ENCODE assay signal across 16 mouse cellular contexts in the genomic region with DNA sequence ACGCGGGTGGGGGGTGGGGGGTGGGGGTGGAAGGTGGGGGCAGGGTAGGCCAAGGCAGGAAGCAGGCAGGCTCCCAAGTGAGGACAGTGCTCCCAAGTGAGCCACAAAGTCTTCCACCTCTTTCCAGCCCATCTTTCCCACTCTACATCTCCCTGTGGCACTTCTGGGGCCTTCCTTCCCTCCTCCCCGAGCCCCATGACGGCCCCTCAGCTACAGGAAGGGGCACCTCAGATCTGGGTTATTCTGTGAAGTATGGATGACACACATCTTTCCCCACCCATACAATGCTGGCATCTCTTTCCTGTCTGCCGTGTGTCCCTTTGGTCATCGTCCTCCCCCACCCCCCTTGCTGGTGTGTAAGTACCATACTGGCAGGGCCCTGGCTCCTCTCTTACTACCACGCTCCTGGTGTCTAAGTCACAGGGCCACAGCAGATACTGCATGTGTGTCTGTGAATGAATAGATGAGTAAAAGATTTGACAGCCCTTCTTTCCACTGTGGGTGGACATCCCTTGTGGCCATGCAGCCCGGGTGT. TPM values are rescaled to one million over a fixed set of nuclear protein-coding genes. Genes with fewer than 3 reads are reported as not detected.
A peak's percentile ranks its signal among the peaks of the same experiment; 100 is the strongest.
DNase-seq lines count a peak whose midpoint lies in the region; ATAC-seq and TF ChIP-seq lines count a peak whose summit lies in the region.
"Had no signal": no experiment of that assay in that cellular context is flagged by ENCODE, and none has a peak within 500 bp of the region (broad histone marks: within the 10 kb centered on the region; RNA-seq: fewer than 3 reads in every experiment).

No protein-coding gene starts in this region.

- peak overlapping the region; percentile 3; the same call in 1 of the 2 replicates for H3K4me2 ChIP-seq in heart, postnatal 0 days (ENCODE audit: low read depth, low read length)
- peak overlapping the region; percentile 40 for H3K4me2 ChIP-seq in liver, postnatal 0 days (ENCODE audit: low read depth, low read length)
- H3K4me2 ChIP-seq: limb, embryonic 13.5 days had no signal

- no peaks in the 10 kb centered on the region for H3K9me3 ChIP-seq in heart, postnatal 0 days (replicated peaks; ENCODE audit: control insufficient read depth, low read length)
- H3K9me3 ChIP-seq in megakaryocyte, embryonic 14.5 days, result peaks cover 18% of the 10 kb centered on the region
- H3K9me3 ChIP-seq in liver, postnatal 0 days (ENCODE audit: low read length), result no peaks in the 10 kb centered on the region
- H3K9me3 ChIP-seq: limb, embryonic 13.5 days had no signal

- no peak overlapping the region for H3K4me3 ChIP-seq in heart, postnatal 0 days (ENCODE audit: low read depth, low read length)
- peak overlapping the region; percentile 78 for H3K4me3 ChIP-seq in megakaryocyte, embryonic 14.5 days (replicated peaks)
- no peak overlapping the region for H3K4me3 ChIP-seq in brown adipose tissue, adult 24 weeks (ENCODE audit: insufficient read depth, low read depth, low read length)
- H3K4me3 ChIP-seq in liver, postnatal 0 days (ENCODE audit: low read depth, low read length), result no peak overlapping the region
- H3K4me3 ChIP-seq: limb, embryonic 13.5 days; myocyte had no signal

- TF ChIP-seq CTCF in heart, postnatal 0 days (IDR thresholded peaks at IDR 0.05; ENCODE audit: low read depth), result no peak
- TF ChIP-seq CTCF in liver, postnatal 0 days (IDR thresholded peaks at IDR 0.05; ENCODE audit: low read depth), result no peak

- H3K27ac ChIP-seq in heart, postnatal 0 days (ENCODE audit: low read depth), result peak overlapping the region; percentile 61
- peak overlapping the region; percentile 64 for H3K27ac ChIP-seq in brown adipose tissue, adult 24 weeks (replicated peaks; ENCODE audit: low read depth, low read length)
- H3K27ac ChIP-seq in liver, postnatal 0 days (ENCODE audit: low read depth), result peak overlapping the region; percentile 62
- H3K27ac ChIP-seq: limb, embryonic 13.5 days had no signal

- WGBS in heart, postnatal 0 days, result 65% methylated on average over 8 of the region's 8 CpGs
- 53% methylated on average over 5 of the region's 8 CpGs for WGBS in liver, postnatal 0 days (ENCODE audit: insufficient replicate concordance)

- no peak for ATAC-seq in heart, postnatal 0 days (ENCODE audit: insufficient read depth, low read depth)
- no peak for ATAC-seq in megakaryocyte, adult 5-6 weeks (ENCODE audit: poor library complexity, severe bottlenecking)
- ATAC-seq in liver, postnatal 0 days, result no peak
- ATAC-seq: forebrain, embryonic 14.5 days; Patski had no signal

- H3K4me1 ChIP-seq in heart, postnatal 0 days (ENCODE audit: control insufficient read depth, insufficient read depth), result no peaks in the 10 kb centered on the region
- H3K4me1 ChIP-seq in megakaryocyte, embryonic 14.5 days, result peaks cover 54% of the 10 kb centered on the region
- peaks cover 20% of the 10 kb centered on the region; the same call in 1 of the 2 replicates for H3K4me1 ChIP-seq in brown adipose tissue, adult 24 weeks (ENCODE audit: control insufficient read depth, insufficient read depth, insufficient read length, low read length)
- peaks cover 15% of the 10 kb centered on the region for H3K4me1 ChIP-seq in liver, postnatal 0 days (ENCODE audit: insufficient read depth)
- H3K4me1 ChIP-seq: limb, embryonic 13.5 days had no signal

- TF ChIP-seq EP300 in heart, postnatal 0 days (IDR thresholded peaks at IDR 0.05; ENCODE audit: low read depth), result no peak
- TF ChIP-seq EP300 in liver, postnatal 0 days (IDR thresholded peaks at IDR 0.05; ENCODE audit: low read depth), result no peak

- no peak overlapping the region for H3K9ac ChIP-seq in heart, postnatal 0 days (replicated peaks; ENCODE audit: low read depth, low read length)
- no peak overlapping the region for H3K9ac ChIP-seq in liver, postnatal 0 days (replicated peaks)
- H3K9ac ChIP-seq: limb, embryonic 13.5 days had no signal

- no peak for DNase-seq in heart, postnatal 0 days (ENCODE audit: low spot score)
- DNase-seq in heart, postnatal 10 days, result no peak
- DNase-seq in liver, postnatal 0 days, result no peak
- no peak for DNase-seq in left cerebral cortex, postnatal 36 days (ENCODE audit: low spot score in 2 of 2)
- DNase-seq in layer of hippocampus, postnatal 14 days (ENCODE audit: low spot score in 2 of 2), result no peak
- DNase-seq: kidney, postnatal 10 days had no signal

- no peaks in the 10 kb centered on the region for H3K36me3 ChIP-seq in heart, postnatal 0 days (replicated peaks; ENCODE audit: control insufficient read depth, insufficient read depth, low read length)
- no peaks in the 10 kb centered on the region for H3K36me3 ChIP-seq in megakaryocyte, embryonic 14.5 days (replicated peaks; ENCODE audit: low read length)
- no peaks in the 10 kb centered on the region for H3K36me3 ChIP-seq in liver, postnatal 0 days (replicated peaks; ENCODE audit: insufficient read depth, low read length)
- H3K36me3 ChIP-seq: limb, embryonic 13.5 days had no signal

- H3K27me3 ChIP-seq in heart, postnatal 0 days (ENCODE audit: control insufficient read depth, insufficient read depth, low read length), result no peaks in the 10 kb centered on the region
- peaks cover 56% of the 10 kb centered on the region for H3K27me3 ChIP-seq in megakaryocyte, embryonic 14.5 days (replicated peaks)
- H3K27me3 ChIP-seq in liver, postnatal 0 days (ENCODE audit: insufficient read depth, low read length), result no peaks in the 10 kb centered on the region
- H3K27me3 ChIP-seq: limb, embryonic 13.5 days; Patski had no signal

- intact Hi-C loops in heart, postnatal 10 days (cut with DNase I), result no loop called here
- intact Hi-C loops in left cerebral cortex, postnatal 36 days (cut with DNase I), result no loop called here

RNA-seq across cellular contexts. Expression of a gene that starts 6.7 kb away (rescaled TPM):
- total RNA-seq in heart, postnatal 0 days (2014; rRNA removed; ENCODE audit: low replicate concordance), result not detected in 2 replicates
- polyA plus RNA-seq in heart, postnatal 0 days (2015; fragmentation: Nextera tagmentation; extraction: Ambion mirVana), result 0.38 and 0.49 TPM in 2 replicates
- not detected for total RNA-seq in heart, postnatal 10 days (2021)
- polyA plus RNA-seq in megakaryocyte, embryonic 14.5 days (2012; ENCODE audit: insufficient read depth, low replicate concordance), result not detected in 2 replicates
- 0.65 and 2.3 TPM in 2 replicates for total RNA-seq in megakaryocyte, adult 5-6 weeks (2015)
- total RNA-seq in megakaryocyte, adult 5-6 weeks (2017), result 2.6 and 3.3 TPM in 2 replicates
- polyA plus RNA-seq in brown adipose tissue, adult 24 weeks (2012; ENCODE audit: insufficient read depth, insufficient read length, missing spikeins), result not detected in 2 replicates
- polyA plus RNA-seq in liver, postnatal 0 days (2015; fragmentation: Nextera tagmentation; extraction: Ambion mirVana), result 2.6 and 3.0 TPM in 2 replicates
- not detected for total RNA-seq in left cerebral cortex, postnatal 36 days (2021)
- total RNA-seq in layer of hippocampus, postnatal 14 days (2021), result not detected
- total RNA-seq: common myeloid progenitor, adult 5-6 weeks; gastrocnemius, adult 8-10 months; layer of hippocampus, postnatal 25 days had no signal
- polyA plus RNA-seq: forebrain, embryonic 14.5 days had no signal

RNA-seq across cellular contexts. Expression of a gene that starts 38.9 kb away (rescaled TPM):
- 10.5 and 12.2 TPM in 2 replicates for total RNA-seq in heart, postnatal 0 days (2014; rRNA removed; ENCODE audit: low replicate concordance)
- 29.8 and 32.2 TPM in 2 replicates for polyA plus RNA-seq in heart, postnatal 0 days (2015; fragmentation: Nextera tagmentation; extraction: Ambion mirVana)
- 10 to 100 TPM; 32.3 to 38.4 TPM for total RNA-seq in heart, postnatal 10 days (2021)
- polyA plus RNA-seq in megakaryocyte, embryonic 14.5 days (2012; ENCODE audit: insufficient read depth, low replicate concordance), result 2.9 and 29.2 TPM in 2 replicates
- 18.6 and 18.9 TPM in 2 replicates for total RNA-seq in megakaryocyte, adult 5-6 weeks (2015)
- 47.8 and 55.9 TPM in 2 replicates for total RNA-seq in megakaryocyte, adult 5-6 weeks (2017)
- polyA plus RNA-seq in brown adipose tissue, adult 24 weeks (2012; ENCODE audit: insufficient read depth, insufficient read length, missing spikeins), result 20.5 and 22.8 TPM in 2 replicates
- 18.3 and 18.5 TPM in 2 replicates for polyA plus RNA-seq in liver, postnatal 0 days (2015; fragmentation: Nextera tagmentation; extraction: Ambion mirVana)
- 100 to 1,000 TPM; 124 to 125 TPM for total RNA-seq in left cerebral cortex, postnatal 36 days (2021)
- total RNA-seq in layer of hippocampus, postnatal 14 days (2021), result 100 to 1,000 TPM; 107 to 109 TPM

RNA-seq across cellular contexts. Expression of a gene that starts 41.7 kb away (rescaled TPM):
- 4.2 and 4.9 TPM in 2 replicates for total RNA-seq in heart, postnatal 0 days (2014; rRNA removed; ENCODE audit: low replicate concordance)
- polyA plus RNA-seq in heart, postnatal 0 days (2015; fragmentation: Nextera tagmentation; extraction: Ambion mirVana), result 9.6 and 10.8 TPM in 2 replicates
- 10 to 100 TPM; 10.6 to 11.2 TPM for total RNA-seq in heart, postnatal 10 days (2021)
- polyA plus RNA-seq in megakaryocyte, embryonic 14.5 days (2012; ENCODE audit: insufficient read depth, low replicate concordance), result 0.55 TPM in 1 of 2 replicates, not detected in the other
- total RNA-seq in megakaryocyte, adult 5-6 weeks (2015), result 1.9 and 4.8 TPM in 2 replicates
- total RNA-seq in megakaryocyte, adult 5-6 weeks (2017), result 2.1 and 2.8 TPM in 2 replicates
- polyA plus RNA-seq in brown adipose tissue, adult 24 weeks (2012; ENCODE audit: insufficient read depth, insufficient read length, missing spikeins), result 3.5 and 5.5 TPM in 2 replicates
- polyA plus RNA-seq in liver, postnatal 0 days (2015; fragmentation: Nextera tagmentation; extraction: Ambion mirVana), result 1.9 and 2.0 TPM in 2 replicates
- total RNA-seq in left cerebral cortex, postnatal 36 days (2021), result 10 to 100 TPM; 17.3 to 21.7 TPM
- total RNA-seq in layer of hippocampus, postnatal 14 days (2021), result 10 to 100 TPM; 17.7 to 21.0 TPM
